ENCODE assay signal across 8 mouse cellular contexts in the genomic region with DNA sequence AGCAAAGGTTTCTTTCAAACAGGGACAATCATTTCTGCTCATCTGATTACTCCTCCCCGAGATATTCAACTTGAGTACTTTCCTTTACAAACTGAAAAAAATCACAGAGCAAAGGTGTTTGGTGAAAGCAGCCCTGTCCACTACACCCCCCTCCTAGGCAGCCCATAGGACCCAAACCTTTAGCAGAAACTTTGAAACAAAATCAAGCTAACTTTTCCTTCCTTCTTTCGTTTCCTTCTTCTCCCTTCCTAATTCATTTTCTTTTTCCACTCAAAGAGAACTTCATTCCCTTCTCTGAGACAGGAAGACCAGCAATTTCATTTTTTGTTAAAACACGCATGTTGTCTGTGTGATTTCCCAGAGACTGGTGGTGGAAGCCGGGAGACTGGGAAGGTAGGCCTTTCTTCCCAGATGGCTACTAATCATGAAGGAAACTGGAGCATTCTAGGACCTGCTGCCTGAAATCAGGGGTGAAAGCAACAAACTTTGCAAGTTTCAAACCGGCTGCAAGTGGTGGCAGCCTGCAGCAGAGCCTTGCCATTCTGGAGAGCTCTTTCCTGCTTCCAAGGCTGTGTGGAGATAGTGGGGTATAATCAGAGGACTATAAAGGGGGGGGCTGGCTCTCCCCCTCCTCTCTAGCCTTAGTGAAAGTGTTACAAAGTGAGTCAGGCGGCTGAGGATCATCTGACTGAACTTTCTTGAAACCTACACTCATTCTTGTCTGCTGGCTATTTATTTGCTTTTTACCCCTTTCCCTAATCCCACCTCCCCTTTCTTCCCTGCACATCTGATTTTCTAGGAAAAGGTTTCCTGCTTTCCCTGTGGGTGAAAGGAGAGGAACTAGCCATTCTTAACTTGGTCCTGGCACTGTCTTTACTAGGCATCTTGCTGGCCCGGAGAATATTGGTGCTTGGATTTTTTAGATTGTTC. TPM values are rescaled to one million over a fixed set of nuclear protein-coding genes. Genes with fewer than 3 reads are reported as not detected.
A peak's percentile ranks its signal among the peaks of the same experiment; 100 is the strongest.
DNase-seq lines count a peak whose midpoint lies in the region; ATAC-seq and TF ChIP-seq lines count a peak whose summit lies in the region.

No protein-coding gene starts in this region.

- 41% methylated on average over 7 of the region's 7 CpGs for WGBS in embryonic facial prominence, embryonic 12.5 days
- WGBS in hindbrain, embryonic 11.5 days: 38% methylated on average over 7 of the region's 7 CpGs
- 45% methylated on average over 7 of the region's 7 CpGs for WGBS in midbrain, postnatal 0 days

- peaks cover 9% of the 10 kb centered on the region; the same call in 1 of the 2 replicates for H3K27me3 ChIP-seq in embryonic facial prominence, embryonic 12.5 days
- no peaks in the 10 kb centered on the region for H3K27me3 ChIP-seq in hindbrain, embryonic 11.5 days (ENCODE audit: control insufficient read depth, insufficient read depth, low read length)
- H3K27me3 ChIP-seq in midbrain, postnatal 0 days (ENCODE audit: insufficient read depth, low read length): no peaks in the 10 kb centered on the region

- no peak for TF ChIP-seq CTCF in layer of hippocampus, adult 2 months (conservative IDR thresholded peaks at IDR 0.05)
- no peak for TF ChIP-seq CTCF in midbrain, postnatal 0 days (IDR thresholded peaks at IDR 0.05)

- no peak overlapping the region for H3K9ac ChIP-seq in embryonic facial prominence, embryonic 12.5 days
- peak overlapping the region; percentile 0 for H3K9ac ChIP-seq in hindbrain, embryonic 11.5 days (ENCODE audit: low read depth, low read length)
- no peak overlapping the region for H3K9ac ChIP-seq in midbrain, postnatal 0 days (replicated peaks; ENCODE audit: low read length, poor library complexity, severe bottlenecking)

- no peaks in the 10 kb centered on the region for H3K36me3 ChIP-seq in embryonic facial prominence, embryonic 12.5 days
- H3K36me3 ChIP-seq in hindbrain, embryonic 11.5 days (ENCODE audit: control insufficient read depth, insufficient read depth, low read length): no peaks in the 10 kb centered on the region
- H3K36me3 ChIP-seq in midbrain, postnatal 0 days (ENCODE audit: insufficient read depth, low read length): no peaks in the 10 kb centered on the region

- no peak for DNase-seq in layer of hippocampus, adult 2 months (ENCODE audit: low spot score in 2 of 2)
- no peak for DNase-seq in layer of hippocampus, adult 9-10 months (ENCODE audit: low spot score)
- DNase-seq in hindbrain, embryonic 11.5 days (ENCODE audit: low spot score): no peak
- DNase-seq in midbrain, postnatal 0 days (ENCODE audit: low spot score): no peak
- DNase-seq in spleen, postnatal 10 days (ENCODE audit: low spot score in 2 of 2): no peak
- no peak for DNase-seq in urinary bladder, postnatal 36 days (ENCODE audit: low spot score in 2 of 2)
- no peak for DNase-seq in right cerebral cortex, postnatal 36 days (ENCODE audit: low spot score in 2 of 2)

- H3K27ac ChIP-seq in layer of hippocampus, adult 2 months: peak overlapping the region; percentile 91
- H3K27ac ChIP-seq in embryonic facial prominence, embryonic 12.5 days: 0 out of 2 replicates have a peak overlapping the region, but pooled peaks have one; percentile 14
- peak overlapping the region; percentile 43; the same call in 1 of the 2 replicates for H3K27ac ChIP-seq in hindbrain, embryonic 11.5 days (ENCODE audit: low read depth, low read length)
- peak overlapping the region; percentile 48 for H3K27ac ChIP-seq in midbrain, postnatal 0 days (ENCODE audit: low read depth, low read length)

- peak overlapping the region; percentile 51 for H3K4me3 ChIP-seq in layer of hippocampus, adult 2 months
- no peak overlapping the region for H3K4me3 ChIP-seq in embryonic facial prominence, embryonic 12.5 days
- H3K4me3 ChIP-seq in hindbrain, embryonic 11.5 days (ENCODE audit: low read depth, low read length): 0 out of 2 replicates have a peak overlapping the region, but pooled peaks have one; percentile 11
- peak overlapping the region; percentile 13; the same call in 1 of the 2 replicates for H3K4me3 ChIP-seq in midbrain, postnatal 0 days (ENCODE audit: low read depth, low read length)

- ATAC-seq in embryonic facial prominence, embryonic 12.5 days (ENCODE audit: insufficient number of reproducible peaks, insufficient read depth, low FRiP score, low TSS enrichment): no peak
- no peak for ATAC-seq in hindbrain, embryonic 11.5 days (ENCODE audit: low FRiP score)
- no peak for ATAC-seq in midbrain, postnatal 0 days (ENCODE audit: low FRiP score)

- peak overlapping the region; percentile 80 for H3K4me2 ChIP-seq in embryonic facial prominence, embryonic 12.5 days (replicated peaks)
- peak overlapping the region; percentile 31 for H3K4me2 ChIP-seq in hindbrain, embryonic 11.5 days (replicated peaks; ENCODE audit: low read depth, low read length)
- peak overlapping the region; percentile 33 for H3K4me2 ChIP-seq in midbrain, postnatal 0 days (ENCODE audit: low read depth, low read length, poor library complexity, severe bottlenecking)

- H3K4me1 ChIP-seq in embryonic facial prominence, embryonic 12.5 days: peaks cover 42% of the 10 kb centered on the region
- 0 out of 2 replicates have a peak, but pooled peaks cover 8% of the 10 kb centered on the region for H3K4me1 ChIP-seq in hindbrain, embryonic 11.5 days (replicated peaks; ENCODE audit: control insufficient read depth, insufficient read depth, low read length)
- H3K4me1 ChIP-seq in midbrain, postnatal 0 days (ENCODE audit: insufficient read depth, low read length): no peaks in the 10 kb centered on the region

- H3K9me3 ChIP-seq in embryonic facial prominence, embryonic 12.5 days: no peaks in the 10 kb centered on the region
- no peaks in the 10 kb centered on the region for H3K9me3 ChIP-seq in hindbrain, embryonic 11.5 days (ENCODE audit: control insufficient read depth, low read length)
- H3K9me3 ChIP-seq in midbrain, postnatal 0 days (ENCODE audit: low read length): no peaks in the 10 kb centered on the region

RNA-seq across cellular contexts. Expression of a gene that starts 11.0 kb away (rescaled TPM):
- total RNA-seq in layer of hippocampus, adult 2 months (2021): 100 to 1,000 TPM; 430 to 443 TPM
- polyA plus RNA-seq in embryonic facial prominence, embryonic 12.5 days (2016; fragmentation: Nextera tagmentation; extraction: Ambion mirVana): 47.4 and 49.3 TPM in 2 replicates
- 57.7 and 58.8 TPM in 2 replicates for polyA plus RNA-seq in hindbrain, embryonic 11.5 days (2014; fragmentation: Nextera tagmentation; extraction: Ambion mirVana)
- total RNA-seq in midbrain, postnatal 0 days (2014; rRNA removed): 39.6 and 48.1 TPM in 2 replicates
- polyA plus RNA-seq in midbrain, postnatal 0 days (2015; fragmentation: Nextera tagmentation; extraction: Ambion mirVana): 13.4 and 15.3 TPM in 2 replicates

Comparison
In these comparisons a context has a peak if more than half of its experiments do, and no peak if none do; other contexts are left out.
1. H3K27ac ChIP-seq: peak in every context shown above with its lines; median percentile 91 in layer of hippocampus, adult 2 months; 48 in midbrain, postnatal 0 days; 43 in hindbrain, embryonic 11.5 days; 14 in embryonic facial prominence, embryonic 12.5 days.